17 mouse cellular contexts compared by ENCODE assay signal in the genomic region with DNA sequence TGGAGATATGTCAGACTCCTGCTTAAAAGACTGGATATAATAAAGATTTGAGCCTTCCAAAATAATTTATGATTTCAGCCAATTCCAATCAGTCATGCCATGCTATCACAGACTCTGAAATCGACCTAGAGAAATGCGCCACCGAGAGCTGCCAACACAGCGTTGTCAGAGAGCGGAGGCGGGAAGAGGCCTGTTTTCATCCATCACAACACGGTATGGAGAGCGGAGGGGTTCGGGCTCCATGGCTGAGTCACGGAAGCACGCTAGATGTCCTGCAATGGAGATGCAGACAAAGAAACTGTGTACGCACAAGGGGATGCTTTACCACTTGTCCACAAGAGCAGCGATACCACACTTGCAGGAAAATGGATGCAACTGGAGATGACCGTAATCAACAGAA.
DNase-seq lines count a peak whose midpoint lies in the region; ATAC-seq lines count a peak whose summit lies in the region.
"Had no signal": no experiment of that assay in that cellular context is flagged by ENCODE, and none has a peak within 500 bp of the region (broad histone marks: within the 10 kb centered on the region; RNA-seq: fewer than 3 reads in every experiment).

No protein-coding gene starts in this region.

- peaks cover 8% of the 10 kb centered on the region for H3K4me1 ChIP-seq in midbrain, embryonic 15.5 days
- peaks cover 8% of the 10 kb centered on the region; the same call in 1 of the 2 replicates for H3K4me1 ChIP-seq in midbrain, embryonic 10.5 days
- no peaks in the 10 kb centered on the region for H3K4me1 ChIP-seq in neural tube, embryonic 14.5 days (ENCODE audit: control insufficient read depth, insufficient read depth, low read length)
- H3K4me1 ChIP-seq: embryonic facial prominence, embryonic 10.5 days; lung, embryonic 15.5 days had no signal

- H3K4me3 ChIP-seq in midbrain, embryonic 15.5 days = no peak overlapping the region
- H3K4me3 ChIP-seq in midbrain, embryonic 10.5 days = no peak overlapping the region
- H3K4me3 ChIP-seq in neural tube, embryonic 14.5 days (ENCODE audit: low read depth, low read length) = no peak overlapping the region
- H3K4me3 ChIP-seq: embryonic facial prominence, embryonic 10.5 days; lung, embryonic 15.5 days had no signal

- 0 out of 2 replicates have a peak, but pooled peaks have one; percentile 28 for ATAC-seq in midbrain, embryonic 15.5 days (replicated peaks)
- no peak for ATAC-seq in neural tube, embryonic 14.5 days (ENCODE audit: low read depth)
- ATAC-seq in erythroblast, adult 5-6 weeks (replicated peaks; ENCODE audit: low FRiP score, poor library complexity, severe bottlenecking) = no peak

- H3K9me3 ChIP-seq in midbrain, embryonic 15.5 days = no peaks in the 10 kb centered on the region
- H3K9me3 ChIP-seq in midbrain, embryonic 10.5 days (replicated peaks) = no peaks in the 10 kb centered on the region
- no peaks in the 10 kb centered on the region for H3K9me3 ChIP-seq in neural tube, embryonic 14.5 days (ENCODE audit: control insufficient read depth, low read length)
- H3K9me3 ChIP-seq: embryonic facial prominence, embryonic 10.5 days; lung, embryonic 15.5 days had no signal

- H3K36me3 ChIP-seq in midbrain, embryonic 15.5 days (replicated peaks) = no peaks in the 10 kb centered on the region
- H3K36me3 ChIP-seq in midbrain, embryonic 10.5 days = no peaks in the 10 kb centered on the region
- no peaks in the 10 kb centered on the region for H3K36me3 ChIP-seq in neural tube, embryonic 14.5 days (ENCODE audit: control insufficient read depth, insufficient read depth, low read length)
- H3K36me3 ChIP-seq: embryonic facial prominence, embryonic 10.5 days; G1E; lung, embryonic 15.5 days had no signal

- peak; percentile 32 to 39 for DNase-seq in cerebellum, postnatal 10 days
- DNase-seq in cerebellum, adult 9-10 months = no peak
- no peak for DNase-seq in midbrain, embryonic 10.5 days (ENCODE audit: low spot score)
- peak; percentile 55 to 84 for DNase-seq in layer of hippocampus, adult 18-20 months (ENCODE audit: low spot score in 2 of 2)
- DNase-seq in right cerebral cortex, postnatal 36 days (ENCODE audit: low spot score in 2 of 2) = no peak
- DNase-seq: cerebellum, adult 8-10 months; heart, postnatal 10 days; kidney, adult 11 months; kidney, postnatal 25 days; spleen, adult 18-20 months; thymus, postnatal 4 days had no signal

- no peak overlapping the region for H3K9ac ChIP-seq in midbrain, embryonic 15.5 days
- no peak overlapping the region for H3K9ac ChIP-seq in neural tube, embryonic 14.5 days (replicated peaks; ENCODE audit: low read depth, low read length)
- H3K9ac ChIP-seq: lung, embryonic 15.5 days had no signal

- H3K27ac ChIP-seq in midbrain, embryonic 15.5 days = no peak overlapping the region
- H3K27ac ChIP-seq in midbrain, embryonic 10.5 days (replicated peaks) = no peak overlapping the region
- H3K27ac ChIP-seq in neural tube, embryonic 14.5 days (ENCODE audit: low read depth, low read length) = no peak overlapping the region
- H3K27ac ChIP-seq: embryonic facial prominence, embryonic 10.5 days; lung, embryonic 15.5 days had no signal

- H3K4me2 ChIP-seq in midbrain, embryonic 15.5 days = no peak overlapping the region
- 0 out of 2 replicates have a peak overlapping the region, but pooled peaks have one; percentile 14 for H3K4me2 ChIP-seq in neural tube, embryonic 14.5 days (ENCODE audit: low read depth, low read length)
- H3K4me2 ChIP-seq: lung, embryonic 15.5 days had no signal

- 84% methylated on average over 14 of the region's 14 CpGs for WGBS in midbrain, embryonic 15.5 days
- WGBS in midbrain, embryonic 10.5 days = 95% methylated on average over 14 of the region's 14 CpGs
- 75% methylated on average over 14 of the region's 14 CpGs for WGBS in neural tube, embryonic 14.5 days

- no peaks in the 10 kb centered on the region for H3K27me3 ChIP-seq in midbrain, embryonic 15.5 days (replicated peaks)
- H3K27me3 ChIP-seq in midbrain, embryonic 10.5 days (ENCODE audit: low read depth, poor library complexity, severe bottlenecking) = peaks cover 10% of the 10 kb centered on the region; the same call in 1 of the 2 replicates
- no peaks in the 10 kb centered on the region for H3K27me3 ChIP-seq in neural tube, embryonic 14.5 days (ENCODE audit: control insufficient read depth, insufficient read depth, low read length)
- H3K27me3 ChIP-seq: lung, embryonic 15.5 days had no signal

Comparison
In these comparisons a context has a peak if more than half of its experiments do, and no peak if none do; other contexts are left out.
1. DNase-seq: peak in cerebellum, postnatal 10 days (2 of 2) and layer of hippocampus, adult 18-20 months (2 of 2); none in cerebellum, adult 9-10 months (single experiment), midbrain, embryonic 10.5 days (single experiment) and right cerebral cortex, postnatal 36 days (0 of 2).